Mouse (Mus musculus) stomach, embryonic 14.5 days (tissue): ENCODE measurements around the gene Smug1. TPM values are rescaled to one million over a fixed set of nuclear protein-coding genes. Genes with fewer than 3 reads are reported as not detected.
A peak's percentile ranks its signal among the peaks of the same experiment; 100 is the strongest.

Source experiments
- ATAC-seq: fragments of 200-750 bp; cut with Nextera tagmentation; 2 replicates; pipeline ENCODE4 v1.8.0; 2017; ENCODE audit warnings: low read depth, moderate TSS enrichment; ENCODE audit not compliant: insufficient number of reproducible peaks, insufficient read depth, low FRiP score
- H3K27ac ChIP-seq: fragments of 300-500 bp; sonication (generic); 2 replicates; pipeline ENCODE4 v1.5.1; 2014; ENCODE audit warnings: mild to moderate bottlenecking, low read length, moderate library complexity, mixed read lengths
- H3K27me3 ChIP-seq: fragments of 300-500 bp; sonication (generic); 2 replicates; pipeline ENCODE4 v1.6.1; 2014; ENCODE audit warnings: low read length, control low read depth, mixed read lengths; ENCODE audit not compliant: control insufficient read depth, insufficient read depth
- H3K36me3 ChIP-seq: fragments of 300-500 bp; sonication (generic); 2 replicates; pipeline ENCODE4 v1.6.1; 2014; ENCODE audit warnings: mild to moderate bottlenecking, control low read depth, low read length, moderate library complexity, mixed read lengths; ENCODE audit not compliant: control insufficient read depth, insufficient read depth
- H3K4me1 ChIP-seq: fragments of 300-500 bp; sonication (generic); 2 replicates; pipeline ENCODE4 v1.6.1; 2014; ENCODE audit warnings: low read length, control low read depth, mixed read lengths; ENCODE audit not compliant: control insufficient read depth, insufficient read depth
- H3K4me2 ChIP-seq: fragments of 300-500 bp; sonication (generic); replicated peaks from 2 replicates; pipeline ENCODE4 v1.6.1; 2014; ENCODE audit warnings: low read depth, low read length, control low read depth
- H3K4me3 ChIP-seq: fragments of 300-500 bp; sonication (generic); 2 replicates; pipeline ENCODE4 v1.5.1; 2014; ENCODE audit warnings: low read depth, low read length, control low read depth
- H3K9ac ChIP-seq: fragments of 300-500 bp; sonication (generic); replicated peaks from 2 replicates; pipeline ENCODE4 v1.6.1; 2014; ENCODE audit warnings: low read depth, mild to moderate bottlenecking, control low read depth, low read length, moderate library complexity, mixed read lengths
- H3K9me3 ChIP-seq: fragments of 300-500 bp; sonication (generic); 2 replicates; pipeline ENCODE4 v1.6.1; 2016; ENCODE audit warnings: low read depth, low read length, control low read depth; ENCODE audit not compliant: control insufficient read depth
- WGBS: fragments of 180-500 bp; shearing (Covaris S2); extraction: QIAGEN DNeasy Blood & Tissue Kit; methylation state at CpG from one replicate; pipeline ENCODE4 v1.1.7; 2014; 5-methylcytosine and 5-hydroxymethylcytosine counted together
- polyA plus RNA-seq: library from polyadenylated mRNA; unstranded; fragments of >200 nt; fragmentation: Nextera tagmentation; extraction: Ambion mirVana; gene quantifications from 2 replicates; pipeline ENCODE4 v1.2.1, GENCODE M21; 2014

Smug1 gene
- polyA plus RNA-seq, 1 experiment from 2014 or later, result 22.2 TPM

- H3K9me3 ChIP-seq, result no peaks in the 10 kb centered on the region
- H3K27ac ChIP-seq, result peak overlapping the region; percentile 39; the same call in 1 of the 2 replicates
- no peaks in the 10 kb centered on the region for H3K27me3 ChIP-seq
- no peak overlapping the region for H3K9ac ChIP-seq
- H3K4me2 ChIP-seq, result no peak overlapping the region
- peaks cover 40% of the 10 kb centered on the region; the same call in 1 of the 2 replicates for H3K4me1 ChIP-seq
- 38% methylated on average over 2 of the region's 2 CpGs for WGBS
- no peaks in the 10 kb centered on the region for H3K36me3 ChIP-seq
- ATAC-seq, result no peak
- no peak overlapping the region for H3K4me3 ChIP-seq
These were observed 54.6 kb downstream of the Smug1 start for GRCm38 (mm10) chr15:103112309-103112708.

GRCm38 (mm10) chr15:103109940-103110339 is 57.0 kb downstream of the Smug1 start:
- peak; percentile 82 for ATAC-seq
- WGBS, result 21% methylated on average over 4 of the region's 4 CpGs
- H3K9ac ChIP-seq, result no peak overlapping the region
- peaks cover 29% of the 10 kb centered on the region; the same call in 1 of the 2 replicates for H3K4me1 ChIP-seq
- no peak overlapping the region for H3K4me3 ChIP-seq
- H3K9me3 ChIP-seq, result no peaks in the 10 kb centered on the region
- no peak overlapping the region for H3K4me2 ChIP-seq
- peak overlapping the region; percentile 85 for H3K27ac ChIP-seq
- H3K27me3 ChIP-seq, result no peaks in the 10 kb centered on the region
- H3K36me3 ChIP-seq, result no peaks in the 10 kb centered on the region

- H3K27me3 ChIP-seq, result no peaks in the 10 kb centered on the region
- H3K9ac ChIP-seq, result no peak overlapping the region
- no peaks in the 10 kb centered on the region for H3K36me3 ChIP-seq
- H3K9me3 ChIP-seq, result no peaks in the 10 kb centered on the region
- peak overlapping the region; percentile 74 for H3K27ac ChIP-seq
- H3K4me1 ChIP-seq, result peaks cover 27% of the 10 kb centered on the region; the same call in 1 of the 2 replicates
- 0 out of 2 replicates have a peak overlapping the region, but pooled peaks have one; percentile 8 for H3K4me2 ChIP-seq
- no peak overlapping the region for H3K4me3 ChIP-seq
- no peak for ATAC-seq
- 46% methylated on average over 8 of the region's 8 CpGs for WGBS
These were observed 58.7 kb downstream of the Smug1 start for GRCm38 (mm10) chr15:103108066-103108676.

GRCm38 (mm10) chr15:103106201-103106600 is 60.7 kb downstream of the Smug1 start:
- Histone ChIP-seq H3K36me3 (no peaks in the 10 kb centered on the region), H3K4me3 (no peak overlapping the region), H3K27me3 (no peaks in the 10 kb centered on the region), H3K9me3 (no peaks in the 10 kb centered on the region), H3K4me1 (peaks cover 27% of the 10 kb centered on the region; the same call in 1 of the 2 replicates), H3K9ac (no peak overlapping the region), H3K27ac (no peak overlapping the region), H3K4me2 (no peak overlapping the region)
- WGBS, result 27% methylated on average over 2 of the region's 2 CpGs
- no peak for ATAC-seq

Other genes starting within 250 kb of the Smug1 start
- not detected in 2 replicates for gene Hoxc13, start 246.0 kb downstream of the Smug1 start, polyA plus RNA-seq
- not detected in 2 replicates for gene Hoxc12, start 230.3 kb downstream of the Smug1 start, polyA plus RNA-seq
- not detected in 2 replicates for gene Hoxc11, start 212.7 kb downstream of the Smug1 start, polyA plus RNA-seq
- gene Hoxc10, start 200.3 kb downstream of the Smug1 start, polyA plus RNA-seq, result not detected in 2 replicates
- gene Hoxc5, start 199.6 kb downstream of the Smug1 start, polyA plus RNA-seq, result 20.3 and 20.9 TPM in 2 replicates
- not detected in 2 replicates for gene Hoxc9, start 190.7 kb downstream of the Smug1 start, polyA plus RNA-seq
- gene Hoxc8, start 176.5 kb downstream of the Smug1 start, polyA plus RNA-seq, result 1.0 and 1.1 TPM in 2 replicates
- 4.8 and 5.5 TPM in 2 replicates for gene Hoxc6, start 168.8 kb downstream of the Smug1 start, polyA plus RNA-seq
- 23.4 and 26.5 TPM in 2 replicates for gene Hoxc4, start 148.2 kb downstream of the Smug1 start, polyA plus RNA-seq
- 141 and 154 TPM in 2 replicates for gene Cbx5, start 72.7 kb upstream of the Smug1 start, polyA plus RNA-seq
- 852 and 906 TPM in 2 replicates for gene Hnrnpa1, start 73.3 kb upstream of the Smug1 start, polyA plus RNA-seq
- gene Nfe2, start 91.3 kb upstream of the Smug1 start, polyA plus RNA-seq, result 1.9 and 2.0 TPM in 2 replicates
- 281 and 289 TPM in 2 replicates for gene Copz1, start 105.6 kb upstream of the Smug1 start, polyA plus RNA-seq
- 0.24 and 0.46 TPM in 2 replicates for gene Gpr84, start 143.5 kb upstream of the Smug1 start, polyA plus RNA-seq
- 11.1 and 11.7 TPM in 2 replicates for gene Zfp385a, start 173.0 kb upstream of the Smug1 start, polyA plus RNA-seq
- 67.5 and 71.2 TPM in 2 replicates for gene Itga5, start 199.7 kb upstream of the Smug1 start, polyA plus RNA-seq